Mouse (Mus musculus): ENCODE results near the gene Musk. TPM values are rescaled to one million over a fixed set of nuclear protein-coding genes. Genes with fewer than 3 reads are reported as not detected.

Musk gene
- polyA plus RNA-seq, 1 experiment from 2014 or later: 0.53 TPM

Other genes starting within 250 kb of the Musk start
- 5.9 and 6.3 TPM in 2 replicates for gene Svep1, start 79.1 kb upstream of the Musk start, polyA plus RNA-seq (2015; fragmentation: Nextera tagmentation; extraction: Ambion mirVana)